Mouse (Mus musculus) layer of hippocampus, adult 2 months (tissue): ENCODE data around the gene Pradc1. TPM values are rescaled to one million over a fixed set of nuclear protein-coding genes. Genes with fewer than 3 reads are reported as not detected.

Source experiments
- DNase-seq, 2 experiments: peaks; one replicate each; pipeline ENCODE4 v3.0.0; 2022; ENCODE audit warnings: low spot score in 2 of 2
- H3K27ac ChIP-seq: fragments of 200-600 bp; 2 replicates; pipeline ENCODE4 v1.8.1; 2022
- H3K4me3 ChIP-seq: fragments of 200-600 bp; 2 replicates; pipeline ENCODE4 v1.8.1; 2022; ENCODE audit warnings: mild to moderate bottlenecking
- CTCF ChIP-seq: fragments of 200-600 bp; conservative IDR thresholded peaks from 2 replicates; pipeline ENCODE4 v1.8.1; 2022; ENCODE audit warnings: antibody characterized with exemption, mild to moderate bottlenecking, moderate library complexity
- total RNA-seq, 2 experiments: library from RNA; stranded (reverse); gene quantifications; 2 replicates each; pipeline ENCODE4 v1.2.3; 2021

Gene Pradc1
- total RNA-seq, 2 experiments from 2014 or later = 13.1 to 18.2 TPM

GRCm38 (mm10) chr6:85410771-85411273, 40.9 kb downstream of the Pradc1 start:
- Histone ChIP-seq H3K27ac (no peak overlapping the region), H3K4me3 (no peak overlapping the region)
- TF ChIP-seq CTCF = peak; percentile 89
- peak; percentile 38 to 68 for DNase-seq

GRCm38 (mm10) chr6:85409003-85409402, 42.8 kb downstream of the Pradc1 start:
- 0 out of 2 replicates have a peak overlapping the region, but pooled peaks have one; percentile 6 for H3K4me3 ChIP-seq

GRCm38 (mm10) chr6:85403039-85403438, 48.7 kb downstream of the Pradc1 start:
- no peak for TF ChIP-seq CTCF
- Histone ChIP-seq H3K4me3 (no peak overlapping the region), H3K27ac (peak overlapping the region; percentile 48; the same call in 1 of the 2 replicates)

More at GRCm38 (mm10) chr6:85409003-85409402, 42.8 kb downstream of the Pradc1 start:
- no peak overlapping the region for H3K27ac ChIP-seq
- DNase-seq = no peak
- TF ChIP-seq CTCF = no peak

GRCm38 (mm10) chr6:85402613-85403012, 49.2 kb downstream of the Pradc1 start:
- H3K27ac ChIP-seq = peak overlapping the region; percentile 53; the same call in 1 of the 2 replicates
- H3K4me3 ChIP-seq = no peak overlapping the region
- no peak for DNase-seq
- TF ChIP-seq CTCF = no peak

More at GRCm38 (mm10) chr6:85403039-85403438, 48.7 kb downstream of the Pradc1 start:
- DNase-seq = no peak

- Histone ChIP-seq H3K27ac (no peak overlapping the region), H3K4me3 (no peak overlapping the region)
- TF ChIP-seq CTCF = 0 out of 2 replicates have a peak, but pooled peaks have one; percentile 5
- peak in 1 of 2 experiments; percentile 23 for DNase-seq
Measured at GRCm38 (mm10) chr6:85399715-85400114, 52.1 kb downstream of the Pradc1 start.

GRCm38 (mm10) chr6:85397165-85397564, 54.6 kb downstream of the Pradc1 start:
- no peak overlapping the region for H3K27ac ChIP-seq
- DNase-seq = peak; percentile 38 to 56
- TF ChIP-seq CTCF = peak; percentile 74
- no peak overlapping the region for H3K4me3 ChIP-seq

Other genes with a start within 250 kb of the Pradc1 start
- gene Sfxn5, start 118.5 kb downstream of the Pradc1 start, total RNA-seq = 100 to 1,000 TPM; 167 to 175 TPM
- 10 to 100 TPM; 55.1 to 58.2 TPM for gene Rab11fip5, start 77.3 kb downstream of the Pradc1 start, total RNA-seq
- not detected for gene Noto, start 28.1 kb downstream of the Pradc1 start, total RNA-seq
- gene Smyd5, start 20.0 kb downstream of the Pradc1 start, total RNA-seq = 10 to 100 TPM; 45.4 to 46.0 TPM
- 100 to 1,000 TPM; 212 to 216 TPM for gene Cct7, start 456 bp downstream of the Pradc1 start, total RNA-seq
- 10 to 100 TPM; 84.7 to 90.8 TPM for gene Fbxo41, start 51.0 kb upstream of the Pradc1 start, total RNA-seq
- gene Egr4, start 61.6 kb upstream of the Pradc1 start, total RNA-seq = 10 to 100 TPM; 20.5 to 27.6 TPM
- gene Alms1, start 135.6 kb upstream of the Pradc1 start, total RNA-seq = 1 to 10 TPM; 6.5 to 8.2 TPM